Mouse (Mus musculus): ENCODE data around the gene Scube1. TPM values are rescaled to one million over a fixed set of nuclear protein-coding genes. Genes with fewer than 3 reads are reported as not detected.
A peak's percentile ranks its signal among the peaks of the same experiment; 100 is the strongest.

Gene Scube1
- polyA plus RNA-seq, 1 experiment, result 6.3 TPM

DNA sequence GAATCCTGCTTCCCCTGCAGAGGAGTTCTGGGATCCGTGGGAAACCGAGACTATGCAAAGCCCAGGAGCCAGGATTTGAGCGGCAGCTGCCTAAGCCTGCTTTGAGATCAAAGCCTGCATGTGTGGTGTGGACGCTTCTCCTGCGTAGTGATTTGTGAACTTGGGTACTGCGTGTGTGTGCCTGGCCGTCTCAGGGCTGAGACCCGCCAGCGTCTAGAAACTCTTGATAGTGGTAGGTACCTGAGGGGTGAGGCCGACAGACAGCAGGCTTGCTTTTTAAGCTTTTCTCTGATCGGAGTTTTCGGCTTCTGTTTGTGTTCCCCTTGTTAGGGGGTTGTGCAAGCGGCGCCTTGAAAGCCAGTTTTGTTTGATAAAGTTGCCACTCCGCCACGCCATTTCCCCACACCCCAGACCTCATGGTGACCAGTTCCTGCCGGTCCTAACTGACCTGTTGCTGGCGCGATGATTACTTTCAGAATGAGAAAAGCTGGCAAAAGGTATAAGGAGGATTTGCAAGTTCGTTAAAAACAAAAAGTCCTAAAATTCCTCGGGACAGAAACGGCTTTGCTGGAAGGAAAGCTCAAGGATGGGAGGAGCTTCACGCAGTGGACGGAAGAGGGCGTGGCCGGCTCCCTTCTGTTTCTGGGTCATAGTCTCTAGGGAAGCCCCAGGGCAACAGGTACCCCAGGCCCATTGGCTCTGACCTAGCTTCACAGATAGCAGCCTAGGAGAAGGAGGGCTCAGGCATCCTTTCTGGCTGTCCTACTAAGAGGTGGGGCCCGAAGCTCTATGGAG lies 160.8 kb downstream of the Scube1 start:
- TF ChIP-seq POLR2A (IDR thresholded peaks at IDR 0.05; ENCODE audit: low read depth, low read length), result peak; percentile 58
- TF ChIP-seq CTCF (IDR thresholded peaks at IDR 0.05; ENCODE audit: borderline replicate concordance, insufficient read depth, low read length), result no peak
- Histone ChIP-seq H3K27ac (ENCODE audit: insufficient read depth, low read length) (peak overlapping the region; percentile 85), H3K4me3 (ENCODE audit: insufficient read depth, low read length) (peak overlapping the region; percentile 84), H3K4me1 (ENCODE audit: control insufficient read depth, insufficient read depth, low read length) (peaks cover 10% of the 10 kb centered on the region)

DNA sequence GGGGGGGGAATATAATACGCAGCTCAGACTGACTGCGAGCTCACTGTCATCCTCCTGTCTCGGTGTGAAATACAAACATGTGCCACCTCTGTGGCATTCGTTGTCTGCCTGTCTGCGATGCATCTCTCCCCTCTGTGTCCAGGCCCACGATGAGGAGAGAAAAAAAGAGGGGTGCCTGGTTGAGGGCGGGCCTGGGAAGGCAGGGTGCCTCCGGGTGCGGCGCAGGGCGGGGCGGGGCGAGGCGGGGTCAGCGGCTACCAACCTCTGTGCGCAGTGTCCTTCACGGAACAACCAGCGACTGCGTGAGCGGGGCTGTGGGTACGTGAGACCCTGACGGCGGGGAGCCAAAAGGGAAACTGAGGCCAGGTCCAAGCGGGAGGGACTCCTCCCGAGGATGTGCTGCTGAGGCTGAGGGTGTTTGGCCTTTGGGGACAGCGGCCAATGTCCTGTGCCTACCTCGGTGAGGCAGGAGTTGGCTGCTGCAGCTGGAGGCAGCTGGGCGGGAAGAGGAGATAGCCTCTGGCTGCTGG lies 161.4 kb downstream of the Scube1 start, which contains the start of the genes Tspo and Mcat:
TSS of gene Tspo (plus strand) at position 266 of the 530 bp plus-strand sequence.
TSS of gene Mcat (minus strand) at position 461 of the 530 bp plus-strand sequence.
- H3K27ac ChIP-seq (ENCODE audit: insufficient read depth, low read length), result peak within 1 kb of the TSS; percentile 85
- peaks cover 10% of the 10 kb centered on the region for H3K4me1 ChIP-seq (ENCODE audit: control insufficient read depth, insufficient read depth, low read length)
- peak within 1 kb of the TSS; percentile 84 for H3K4me3 ChIP-seq (ENCODE audit: insufficient read depth, low read length)
- TF ChIP-seq POLR2A (IDR thresholded peaks at IDR 0.05; ENCODE audit: low read depth, low read length), result peak; percentile 88
- no peak for TF ChIP-seq CTCF (IDR thresholded peaks at IDR 0.05; ENCODE audit: borderline replicate concordance, insufficient read depth, low read length)

GRCm38 (mm10) chr15:83562626-83563270 lies 162.1 kb downstream of the Scube1 start:
- peak overlapping the region; percentile 55 for H3K27ac ChIP-seq (ENCODE audit: insufficient read depth, low read length)
- H3K4me3 ChIP-seq (ENCODE audit: insufficient read depth, low read length), result no peak overlapping the region; the same call in 1 of the 2 replicates
- TF ChIP-seq POLR2A (IDR thresholded peaks at IDR 0.05; ENCODE audit: low read depth, low read length) (no peak; the same call in 1 of the 2 replicates), CTCF (IDR thresholded peaks at IDR 0.05; ENCODE audit: borderline replicate concordance, insufficient read depth, low read length) (no peak)
- H3K4me1 ChIP-seq (ENCODE audit: control insufficient read depth, insufficient read depth, low read length), result peaks cover 10% of the 10 kb centered on the region

GRCm38 (mm10) chr15:83560941-83561477 lies 163.8 kb downstream of the Scube1 start:
- Histone ChIP-seq H3K4me3 (ENCODE audit: insufficient read depth, low read length) (no peak overlapping the region), H3K4me1 (ENCODE audit: control insufficient read depth, insufficient read depth, low read length) (peaks cover 8% of the 10 kb centered on the region), H3K27ac (ENCODE audit: insufficient read depth, low read length) (no peak overlapping the region)
- TF ChIP-seq POLR2A (IDR thresholded peaks at IDR 0.05; ENCODE audit: low read depth, low read length), result no peak
- no peak for TF ChIP-seq CTCF (IDR thresholded peaks at IDR 0.05; ENCODE audit: borderline replicate concordance, insufficient read depth, low read length)

- peak overlapping the region; percentile 35 for H3K27ac ChIP-seq (ENCODE audit: insufficient read depth, low read length)
- TF ChIP-seq POLR2A (IDR thresholded peaks at IDR 0.05; ENCODE audit: low read depth, low read length), result peak; percentile 88
- no peak for TF ChIP-seq CTCF (IDR thresholded peaks at IDR 0.05; ENCODE audit: borderline replicate concordance, insufficient read depth, low read length)
- no peaks in the 10 kb centered on the region for H3K4me1 ChIP-seq (ENCODE audit: control insufficient read depth, insufficient read depth, low read length)
- peak overlapping the region; percentile 81 for H3K4me3 ChIP-seq (ENCODE audit: insufficient read depth, low read length)
Measured at GRCm38 (mm10) chr15:83555161-83555974, 169.5 kb downstream of the Scube1 start.

Other genes with a start within 250 kb of the Scube1 start
- 12.3 and 18.2 TPM in 2 replicates for gene Ttll1, start 214.1 kb downstream of the Scube1 start, polyA plus RNA-seq (2011; ENCODE audit: insufficient read length, low read depth, missing spikeins)
- gene Bik, start 198.2 kb downstream of the Scube1 start, polyA plus RNA-seq (2011; ENCODE audit: insufficient read length, low read depth, missing spikeins), result not detected in 2 replicates
- 123 and 179 TPM in 2 replicates for gene Tspo, start 161.4 kb downstream of the Scube1 start, polyA plus RNA-seq (2011; ENCODE audit: insufficient read length, low read depth, missing spikeins)
- gene Mcat, start 161.2 kb downstream of the Scube1 start, polyA plus RNA-seq (2011; ENCODE audit: insufficient read length, low read depth, missing spikeins), result 17.5 and 18.6 TPM in 2 replicates
- 26.1 and 34.6 TPM in 2 replicates for gene Ttll12, start 129.9 kb downstream of the Scube1 start, polyA plus RNA-seq (2011; ENCODE audit: insufficient read length, low read depth, missing spikeins)
- gene Mpped1, start 54.4 kb upstream of the Scube1 start, polyA plus RNA-seq (2011; ENCODE audit: insufficient read length, low read depth, missing spikeins), result not detected in 2 replicates

Data from embryonic fibroblast, embryonic 13.5 days (primary cell).